Mouse (Mus musculus) lung, postnatal 14 days (tissue): ENCODE measurements around the gene Olfr857.
A peak's percentile ranks its signal among the peaks of the same experiment; 100 is the strongest.
"Not testable (repeated sequence)": the region's sequence is repeated elsewhere in the genome, so short reads cannot be mapped to it uniquely, and the experiment has no call there.

Experiments
- DNase-seq: peaks from one replicate; pipeline ENCODE4 v3.0.0; 2021

Gene Olfr857

GRCm38 (mm10) chr9:19709133-19709532, at the start of gene Olfr857:
Gene Olfr857, plus strand, starts transcription at chr9:19709433.
- no peak for DNase-seq

- no peak for DNase-seq
These were observed 19.0 kb upstream of the Olfr857 start for GRCm38 (mm10) chr9:19690281-19690680.

- DNase-seq: no peak
These were observed 17.8 kb upstream of the Olfr857 start for GRCm38 (mm10) chr9:19691426-19691825.

GRCm38 (mm10) chr9:19692430-19692829, 16.8 kb upstream of the Olfr857 start:
- peak; percentile 7 for DNase-seq

GRCm38 (mm10) chr9:19694285-19694684, 14.9 kb upstream of the Olfr857 start:
- not testable (repeated sequence) for DNase-seq

DNA sequence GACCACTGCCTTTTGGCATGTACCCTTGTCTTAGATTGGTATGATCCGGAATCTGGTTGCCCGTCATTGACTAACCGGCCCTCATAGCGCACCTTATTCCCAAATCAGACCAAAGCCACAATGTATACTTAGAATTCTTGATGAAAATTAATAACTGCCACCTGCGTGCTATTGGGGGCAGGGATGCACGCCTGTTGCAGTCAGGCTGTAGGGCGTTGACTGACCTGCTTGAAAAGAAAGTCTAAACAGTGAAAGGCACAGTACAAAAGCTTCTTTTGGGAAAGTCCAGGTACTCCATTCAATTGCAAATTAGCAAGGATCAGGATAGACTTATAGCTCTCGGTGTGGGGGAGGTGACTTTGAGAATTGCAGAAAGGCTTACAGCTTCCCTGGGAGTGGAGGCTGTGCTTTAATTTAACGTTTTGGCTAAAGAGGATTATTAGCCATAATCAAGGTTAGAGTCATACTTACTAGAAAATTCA, 14.3 kb upstream of the Olfr857 start:
- DNase-seq: not testable (repeated sequence)

DNA sequence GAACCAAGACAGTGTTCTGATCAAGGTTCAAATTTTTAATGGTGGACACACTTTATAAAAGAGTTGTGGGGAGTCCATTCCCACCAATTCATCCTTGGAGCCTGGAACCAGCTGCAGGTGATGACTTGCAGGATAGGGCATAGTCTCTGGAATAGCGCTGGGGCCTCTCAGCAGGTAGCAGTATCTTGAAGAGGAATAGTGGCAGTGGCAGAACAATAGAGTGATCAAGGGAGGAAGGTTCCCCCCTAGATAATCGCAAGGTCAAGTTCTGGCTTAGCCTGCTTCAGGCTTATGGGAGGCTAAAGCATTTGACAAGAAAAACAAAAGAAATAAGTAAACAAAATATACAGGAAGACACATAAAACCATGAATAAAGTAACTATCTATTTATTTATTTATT, 4.7 kb upstream of the Olfr857 start:
- not testable (repeated sequence) for DNase-seq
